8 mouse cellular contexts compared by ENCODE assay signal in genomic region chr5:93207555-93207954, GRCm38 (mm10). TPM values are rescaled to one million over a fixed set of nuclear protein-coding genes. Genes with fewer than 3 reads are reported as not detected.
DNase-seq lines count a peak whose midpoint lies in the region; ATAC-seq and TF ChIP-seq lines count a peak whose summit lies in the region.

No protein-coding gene starts in this region.

- H3K4me1 ChIP-seq in heart, embryonic 12.5 days (replicated peaks) = peaks cover 9% of the 10 kb centered on the region

- H3K27ac ChIP-seq in heart, embryonic 12.5 days (ENCODE audit: poor library complexity, severe bottlenecking) = peak overlapping the region; percentile 68
- no peak overlapping the region for H3K27ac ChIP-seq in left cerebral cortex, adult 2 months

- ATAC-seq in heart, embryonic 12.5 days (ENCODE audit: insufficient number of reproducible peaks, low FRiP score) = no peak

- intact Hi-C loops in left cerebral cortex, adult 2 months (cut with DNase I) = loop anchor here (5.0 kb wide), 1 partner anchor 115 kb away; no protein-coding TSS in a partner anchor

- H3K36me3 ChIP-seq in heart, embryonic 12.5 days = no peaks in the 10 kb centered on the region
- no peaks in the 10 kb centered on the region for H3K36me3 ChIP-seq in splenic B cell, adult 2 months (ENCODE audit: control insufficient read depth, insufficient read depth, low read length, poor library complexity, severe bottlenecking)

- no peak for TF ChIP-seq CTCF in left cerebral cortex, adult 2 months (IDR thresholded peaks at IDR 0.05)

- H3K4me3 ChIP-seq in heart, embryonic 12.5 days = no peak overlapping the region
- no peak overlapping the region for H3K4me3 ChIP-seq in left cerebral cortex, adult 2 months

- no peak for DNase-seq in heart, postnatal 4 days
- DNase-seq in spleen, postnatal 36 days (ENCODE audit: low spot score in 2 of 2) = peak; percentile 12
- DNase-seq in spleen, postnatal 14 days (ENCODE audit: low spot score in 2 of 2) = no peak
- DNase-seq in induced T-regulatory cell, adult 2 months (ENCODE audit: low read depth) = peak; percentile 56
- peak; percentile 48 for DNase-seq in splenic B cell, adult 2 months (ENCODE audit: low read depth, low spot score)
- no peak for DNase-seq in left cerebral cortex, adult 2 months (ENCODE audit: extremely low spot score in 1 of 2, low spot score in 2 of 2)
- DNase-seq in adrenal gland, postnatal 25 days = no peak

- no peaks in the 10 kb centered on the region for H3K9me3 ChIP-seq in heart, embryonic 12.5 days (replicated peaks)

- 0 out of 2 replicates have a peak overlapping the region, but pooled peaks have one; percentile 25 for H3K9ac ChIP-seq in heart, embryonic 12.5 days

- 70% methylated on average over 1 of the region's 1 CpGs for WGBS in heart, embryonic 12.5 days

- peak overlapping the region; percentile 89; the same call in 1 of the 2 replicates for H3K4me2 ChIP-seq in heart, embryonic 12.5 days

- no peaks in the 10 kb centered on the region for H3K27me3 ChIP-seq in heart, embryonic 12.5 days (replicated peaks)
- H3K27me3 ChIP-seq in splenic B cell, adult 2 months (ENCODE audit: control insufficient read depth, insufficient read depth, low read length, poor library complexity, severe bottlenecking) = no peaks in the 10 kb centered on the region

RNA-seq across cellular contexts. Expression of gene 2010109A12Rik, which starts 1.2 kb away (rescaled TPM):
- polyA plus RNA-seq in heart, embryonic 12.5 days (2016; fragmentation: Nextera tagmentation; extraction: Ambion mirVana) = 1.2 and 1.9 TPM in 2 replicates
- total RNA-seq in heart, postnatal 4 days (2021) = under 1 TPM; 0.50 to 0.52 TPM
- total RNA-seq in left cerebral cortex, adult 2 months (2021) = under 1 TPM; 0.52 to 0.79 TPM
- total RNA-seq in adrenal gland, postnatal 25 days (2021) = 0.94 TPM in 1 of 2 replicates, not detected in the other

RNA-seq across cellular contexts. Expression of gene Ccni, which starts 1.3 kb away (rescaled TPM):
- polyA plus RNA-seq in heart, embryonic 12.5 days (2016; fragmentation: Nextera tagmentation; extraction: Ambion mirVana) = 118 and 128 TPM in 2 replicates
- total RNA-seq in heart, postnatal 4 days (2021) = 100 to 1,000 TPM; 246 to 267 TPM
- total RNA-seq in left cerebral cortex, adult 2 months (2021) = 100 to 1,000 TPM; 277 to 292 TPM
- total RNA-seq in adrenal gland, postnatal 25 days (2021) = 199 and 208 TPM in 2 replicates

RNA-seq across cellular contexts. Expression of gene Ccng2, which starts 59.5 kb away (rescaled TPM):
- 48.0 and 49.0 TPM in 2 replicates for polyA plus RNA-seq in heart, embryonic 12.5 days (2016; fragmentation: Nextera tagmentation; extraction: Ambion mirVana)
- 10 to 100 TPM; 16.8 to 18.9 TPM for total RNA-seq in heart, postnatal 4 days (2021)
- 10 to 100 TPM; 43.0 to 44.4 TPM for total RNA-seq in left cerebral cortex, adult 2 months (2021)
- total RNA-seq in adrenal gland, postnatal 25 days (2021) = 23.4 and 24.8 TPM in 2 replicates

Comparison
In these comparisons a context has a peak if more than half of its experiments do, and no peak if none do; other contexts are left out.
1. DNase-seq: peak in spleen, postnatal 36 days (2 of 2), induced T-regulatory cell, adult 2 months (single experiment) and splenic B cell, adult 2 months (single experiment); none in heart, postnatal 4 days (single experiment), spleen, postnatal 14 days (0 of 2), left cerebral cortex, adult 2 months (0 of 2) and adrenal gland, postnatal 25 days (single experiment).